Mouse (Mus musculus) adipocyte (in vitro differentiated cells): ENCODE results near the gene Creld2.

ENCODE experiments used
- DNase-seq: peaks from one replicate; pipeline ENCODE4 v3.0.0-alpha.2; 2016; ENCODE audit warnings: low spot score

Gene Creld2

DNA sequence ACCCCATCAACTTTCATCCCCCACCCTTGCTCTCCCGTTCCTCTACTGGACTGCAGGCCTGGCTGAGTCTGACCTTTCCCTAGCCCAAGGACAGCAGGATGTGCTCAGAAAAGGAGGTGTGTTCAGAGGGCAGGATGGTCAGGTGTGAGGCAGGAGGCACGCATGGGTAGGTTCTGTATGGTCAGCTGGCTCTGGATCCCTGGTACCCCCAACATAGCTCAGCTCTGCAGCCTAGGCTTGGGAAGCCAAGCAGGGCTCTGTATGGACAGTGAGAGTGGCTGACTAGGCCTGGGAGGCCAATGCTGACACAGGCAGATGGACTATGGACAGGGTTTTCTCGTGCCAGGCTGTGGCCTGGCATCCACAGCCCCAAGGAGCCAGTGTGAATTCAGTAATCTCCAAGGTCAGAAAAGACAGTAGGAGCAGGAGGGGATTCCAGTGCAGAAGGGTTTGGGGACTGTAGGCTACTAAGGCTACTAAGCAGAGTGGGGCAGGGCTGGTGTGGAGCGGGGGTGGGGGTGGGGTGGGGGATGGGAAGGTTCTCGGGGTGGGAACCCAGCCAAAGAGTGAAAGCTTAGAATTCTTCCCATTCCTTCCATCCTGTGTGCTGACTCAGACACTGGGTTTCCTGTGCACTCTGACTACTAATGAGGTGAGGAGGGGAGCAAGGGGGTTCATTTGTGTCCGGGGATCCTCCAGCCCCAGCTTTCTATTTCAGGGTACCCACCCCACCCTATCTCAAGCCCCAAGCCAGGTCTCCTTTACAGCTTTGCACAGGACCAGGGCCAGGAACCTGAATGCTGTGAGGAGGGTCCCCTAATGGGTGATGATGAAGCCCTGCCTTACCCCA is 34.9 kb downstream of the Creld2 start:
- no peak for DNase-seq

DNA sequence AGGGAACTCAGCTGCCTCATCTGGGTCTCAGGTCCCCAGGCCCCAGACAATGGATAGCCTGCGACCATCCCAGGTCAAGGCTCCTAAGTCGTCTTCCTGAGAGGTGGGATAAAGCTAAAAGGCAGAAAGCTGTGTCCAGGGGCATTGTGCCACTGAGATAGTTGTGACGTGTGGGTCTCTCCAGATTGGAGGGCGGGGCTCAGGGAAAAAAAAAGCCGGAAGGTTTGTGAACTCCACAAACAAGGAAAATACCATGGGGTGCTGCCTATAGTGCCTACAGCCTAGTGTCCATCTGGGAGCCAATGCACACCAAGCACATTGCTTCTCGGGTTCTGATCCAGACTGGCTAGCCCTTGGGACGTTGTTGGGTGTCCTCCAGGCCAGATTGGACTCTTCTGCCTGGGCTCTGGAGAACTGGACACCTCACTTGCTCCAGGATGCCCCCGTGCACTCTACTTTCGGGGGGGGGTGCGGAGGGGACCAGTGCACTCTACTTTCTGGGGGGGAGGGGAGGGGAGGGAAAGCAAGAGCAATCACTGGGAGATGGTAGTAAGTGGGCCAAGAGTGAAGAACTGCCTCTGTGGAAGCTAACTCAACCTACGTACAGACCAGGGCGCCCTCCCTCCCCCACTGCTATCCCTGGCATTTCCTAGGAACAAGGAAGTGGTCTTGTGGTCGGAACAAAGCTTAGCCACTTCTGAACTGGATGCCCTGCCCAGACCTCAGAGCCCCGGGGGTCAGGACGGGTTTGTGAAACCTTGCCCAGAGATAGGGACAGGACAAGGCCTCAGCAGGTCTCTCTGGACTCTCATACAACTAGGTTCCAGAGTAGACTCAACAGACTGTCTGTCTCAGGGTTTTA is 35.8 kb downstream of the Creld2 start:
- DNase-seq, result no peak

DNA sequence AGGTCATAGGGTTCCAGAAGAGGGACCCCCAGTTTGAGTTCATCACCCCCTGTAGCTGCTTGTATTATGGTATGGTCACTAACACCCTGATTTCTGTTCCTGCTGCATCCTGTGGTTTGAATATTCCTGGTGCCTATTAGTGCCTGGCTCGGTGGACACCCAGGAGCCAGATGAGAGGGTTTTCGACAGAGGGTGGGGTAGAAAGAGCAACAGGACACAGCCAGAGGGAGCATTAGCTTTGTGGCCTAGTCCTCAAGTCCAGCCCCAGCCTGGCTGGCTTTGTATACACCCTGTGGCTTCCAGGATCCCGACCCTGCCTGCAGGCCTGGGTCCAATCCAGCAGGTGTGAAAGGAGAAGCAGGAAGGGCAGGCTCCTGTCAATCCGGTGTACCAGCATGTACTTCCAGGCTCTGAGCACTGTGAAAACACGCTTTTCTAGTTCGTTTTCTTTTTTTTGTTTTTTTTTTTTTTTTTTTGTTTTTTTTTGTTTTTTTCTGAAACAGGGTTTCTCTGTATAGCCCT is 36.5 kb downstream of the Creld2 start:
- no peak for DNase-seq

DNA sequence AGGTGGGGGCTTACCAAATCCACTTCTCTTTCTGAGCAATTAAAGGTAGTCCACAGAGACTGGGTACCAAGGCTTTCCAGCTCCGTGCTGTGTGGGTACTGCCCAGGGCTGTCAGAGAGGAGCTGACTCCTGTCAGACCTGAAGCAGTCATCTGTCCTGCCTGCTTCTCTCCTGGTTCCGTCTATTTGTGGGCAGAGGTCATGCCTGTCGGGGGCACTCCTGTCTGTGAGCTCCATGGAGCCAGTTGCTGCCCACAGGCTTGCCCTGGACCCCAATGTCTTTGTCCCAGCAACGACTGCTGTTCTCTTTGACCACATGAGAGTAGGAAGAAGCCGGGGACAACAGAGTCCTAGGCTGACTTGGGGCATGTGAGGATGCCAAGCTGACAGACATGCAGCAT is 37.2 kb downstream of the Creld2 start:
- no peak for DNase-seq

DNA sequence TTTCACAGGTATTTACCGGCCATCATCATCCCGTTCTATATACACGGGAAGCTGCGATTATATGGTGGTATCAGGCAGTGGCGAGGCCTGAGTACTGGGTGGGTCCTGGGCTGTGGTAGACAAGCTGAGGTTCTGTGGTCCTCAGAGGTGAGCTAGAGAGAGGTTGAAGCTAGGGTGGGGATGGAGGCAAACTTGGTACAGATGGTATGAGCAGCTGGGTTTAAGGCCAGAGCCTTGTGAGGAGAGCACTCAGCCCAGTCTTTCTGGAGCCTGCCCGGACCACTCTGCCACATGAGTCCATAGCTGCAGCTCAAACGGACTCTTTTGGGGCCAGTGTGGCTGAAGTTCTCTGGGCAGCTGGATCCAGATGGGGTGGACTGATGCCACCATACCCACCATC is 37.9 kb downstream of the Creld2 start:
- no peak for DNase-seq

DNA sequence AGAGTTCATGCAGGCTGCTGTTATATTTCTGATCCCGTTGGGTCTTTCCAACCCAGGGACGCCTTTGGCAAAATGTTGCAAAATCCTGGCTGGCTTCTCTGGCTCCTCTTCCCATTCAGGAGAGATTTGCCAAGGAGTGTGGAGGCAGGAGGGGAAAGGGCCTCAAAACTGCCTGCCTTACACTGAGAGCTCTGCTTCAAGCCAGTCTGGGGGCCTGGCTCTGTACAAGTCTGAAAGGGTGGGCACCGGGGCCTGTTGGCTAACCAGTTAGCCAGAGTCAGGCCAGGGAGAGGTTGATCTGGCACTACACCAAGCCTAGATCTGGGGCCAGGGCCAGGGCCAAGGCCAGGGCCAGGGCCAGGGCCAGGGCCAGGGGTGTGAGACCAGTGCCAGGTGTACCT is 38.7 kb downstream of the Creld2 start:
- DNase-seq, result peak; percentile 98

DNA sequence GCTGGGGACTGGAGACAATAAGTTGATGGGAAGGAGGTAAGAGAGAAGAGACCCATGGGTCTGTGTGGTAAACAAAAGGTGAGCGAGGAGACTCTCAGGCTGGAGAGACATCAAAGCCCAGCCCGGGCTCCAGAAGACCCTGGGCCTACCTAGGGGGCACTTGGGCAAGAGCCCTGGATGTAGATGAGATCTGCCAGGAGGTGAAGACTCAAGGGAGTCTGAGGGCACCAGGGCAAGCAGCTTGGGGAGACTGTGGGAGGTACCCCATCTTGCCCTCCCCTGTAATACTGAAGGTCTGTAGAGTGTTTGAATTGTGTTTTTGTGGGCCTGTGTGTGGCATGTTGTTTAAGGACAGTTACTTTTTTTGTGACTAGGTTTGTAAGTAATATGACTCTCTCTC is 39.3 kb downstream of the Creld2 start:
- DNase-seq, result no peak

DNA sequence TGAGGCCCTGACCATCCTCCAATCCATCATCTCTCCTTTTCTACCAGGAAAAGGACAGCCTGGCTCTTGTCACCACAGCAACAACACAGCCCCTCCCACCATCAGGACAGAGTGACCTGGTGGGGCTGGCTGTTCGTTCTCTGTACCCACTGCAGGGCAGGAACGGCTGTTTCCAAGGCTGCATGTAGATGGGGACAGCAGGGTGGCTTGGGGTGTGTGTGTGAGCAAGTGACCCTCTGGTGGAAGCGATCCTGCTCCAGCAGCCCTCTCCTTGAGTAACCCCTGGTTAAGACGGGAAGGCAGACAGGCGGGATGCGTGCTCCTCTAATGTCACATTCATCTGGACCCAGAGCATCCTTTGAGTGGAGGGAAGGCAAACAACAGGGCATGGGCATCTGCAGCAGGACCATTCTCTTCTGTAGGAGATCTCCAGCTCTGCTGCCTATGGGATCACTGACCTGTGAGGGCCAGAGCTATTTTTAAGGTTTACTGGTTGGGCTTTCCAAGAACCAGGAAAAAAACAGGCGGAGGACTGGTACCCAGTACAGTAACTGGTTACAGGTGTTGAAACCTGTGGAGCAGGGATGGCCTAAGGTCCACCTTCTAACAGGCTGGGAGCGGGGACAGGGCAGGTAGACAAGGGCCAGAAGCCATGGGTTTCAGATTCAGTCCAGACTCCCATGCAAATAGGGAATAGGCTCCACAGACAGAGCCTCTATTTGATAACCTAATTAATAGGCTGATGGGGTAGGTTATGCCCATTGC is 39.9 kb downstream of the Creld2 start:
- DNase-seq, result no peak

DNA sequence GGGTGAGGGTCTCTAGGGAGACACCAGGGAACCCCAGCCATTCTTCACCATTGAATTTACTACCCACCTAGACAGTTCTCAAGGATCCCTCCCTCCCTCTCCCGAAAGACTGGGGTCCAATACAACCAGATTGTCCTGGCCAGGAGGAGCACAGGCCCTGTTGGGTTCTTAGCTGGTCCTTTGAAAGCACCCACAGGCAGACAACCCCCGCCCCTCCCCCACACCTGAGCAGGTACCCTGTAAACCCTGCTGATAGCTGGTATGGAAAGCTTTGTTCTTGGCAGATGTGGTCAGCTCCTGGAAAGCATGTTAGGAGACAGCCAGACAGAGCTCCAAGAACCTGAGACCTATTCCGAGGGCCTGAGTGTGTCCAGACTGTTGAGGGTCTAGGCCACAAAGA is 41.3 kb downstream of the Creld2 start:
- no peak for DNase-seq

DNA sequence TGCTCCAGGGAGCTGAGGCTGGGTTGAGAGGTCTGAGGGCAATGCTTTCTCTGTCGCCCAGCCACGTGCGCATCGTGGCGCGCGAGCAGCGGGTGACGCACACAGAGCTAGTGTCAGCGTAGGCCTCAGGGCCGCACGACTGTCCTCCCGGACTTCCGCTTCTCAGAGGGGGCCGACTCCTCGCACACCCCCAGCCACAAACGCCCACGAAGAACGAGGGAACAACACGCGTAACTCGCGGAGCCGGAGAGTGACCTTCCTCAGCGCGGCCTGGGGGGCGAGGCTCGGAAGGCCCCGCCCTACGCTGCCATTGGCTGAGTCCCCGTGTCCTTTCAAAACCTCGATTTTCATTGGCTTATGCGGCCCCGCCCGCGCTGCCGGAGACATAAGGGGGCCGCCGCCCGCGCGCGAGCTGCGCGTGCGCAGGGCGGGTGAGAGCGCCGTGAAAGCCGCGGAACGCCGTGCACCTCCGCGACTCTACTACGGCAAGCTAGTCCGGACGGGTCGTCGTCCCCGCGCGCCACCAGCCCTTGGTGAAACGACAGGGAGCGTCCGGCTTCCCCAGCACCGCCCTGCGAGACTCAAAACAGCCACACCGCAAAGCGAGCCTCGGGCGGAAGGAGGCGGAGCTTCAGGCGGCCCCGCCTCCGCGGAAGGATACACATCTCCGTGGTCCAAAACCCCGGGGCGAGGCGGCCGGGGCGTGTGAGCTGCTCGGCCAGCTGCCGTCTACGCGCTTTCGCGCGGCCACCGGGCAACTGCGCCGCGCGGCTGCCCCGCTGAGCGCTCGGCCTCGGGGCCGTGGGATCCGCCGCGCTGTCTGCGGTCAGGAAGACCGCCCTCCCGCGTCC is 42.6 kb downstream of the Creld2 start, which contains the start of gene Pim3:
Gene Pim3 (plus strand): TSS at position 415 of the 851 bp plus-strand sequence.
- DNase-seq, result peak; percentile 96

DNA sequence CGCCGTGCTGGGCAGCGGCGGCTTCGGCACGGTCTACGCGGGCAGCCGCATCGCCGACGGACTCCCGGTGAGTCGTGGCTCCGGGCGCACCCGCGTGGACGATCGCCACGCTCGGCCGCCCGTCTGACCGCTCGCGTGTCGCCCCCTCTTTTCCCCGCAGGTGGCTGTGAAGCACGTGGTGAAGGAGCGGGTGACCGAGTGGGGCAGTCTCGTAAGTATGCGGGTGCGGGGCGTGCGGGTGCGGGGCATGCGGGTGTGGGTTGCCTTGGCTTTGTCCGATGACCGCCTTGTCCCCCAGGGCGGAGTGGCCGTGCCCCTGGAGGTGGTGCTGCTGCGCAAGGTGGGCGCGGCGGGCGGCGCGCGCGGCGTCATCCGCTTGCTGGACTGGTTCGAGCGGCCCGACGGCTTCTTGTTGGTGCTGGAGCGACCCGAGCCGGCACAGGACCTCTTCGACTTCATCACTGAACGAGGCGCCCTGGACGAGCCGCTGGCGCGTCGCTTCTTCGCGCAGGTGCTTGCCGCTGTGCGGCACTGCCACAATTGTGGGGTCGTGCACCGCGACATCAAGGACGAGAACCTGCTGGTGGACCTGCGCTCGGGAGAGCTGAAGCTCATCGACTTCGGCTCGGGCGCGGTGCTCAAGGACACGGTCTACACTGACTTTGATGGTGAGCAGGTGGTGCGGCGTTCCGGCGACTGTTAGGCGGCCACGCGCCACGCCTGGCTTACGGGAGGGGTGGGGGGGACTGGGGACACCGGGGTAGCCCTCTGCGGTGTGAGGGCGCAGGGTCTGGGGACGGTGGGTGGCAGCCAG is 43.6 kb downstream of the Creld2 start:
- no peak for DNase-seq

DNA sequence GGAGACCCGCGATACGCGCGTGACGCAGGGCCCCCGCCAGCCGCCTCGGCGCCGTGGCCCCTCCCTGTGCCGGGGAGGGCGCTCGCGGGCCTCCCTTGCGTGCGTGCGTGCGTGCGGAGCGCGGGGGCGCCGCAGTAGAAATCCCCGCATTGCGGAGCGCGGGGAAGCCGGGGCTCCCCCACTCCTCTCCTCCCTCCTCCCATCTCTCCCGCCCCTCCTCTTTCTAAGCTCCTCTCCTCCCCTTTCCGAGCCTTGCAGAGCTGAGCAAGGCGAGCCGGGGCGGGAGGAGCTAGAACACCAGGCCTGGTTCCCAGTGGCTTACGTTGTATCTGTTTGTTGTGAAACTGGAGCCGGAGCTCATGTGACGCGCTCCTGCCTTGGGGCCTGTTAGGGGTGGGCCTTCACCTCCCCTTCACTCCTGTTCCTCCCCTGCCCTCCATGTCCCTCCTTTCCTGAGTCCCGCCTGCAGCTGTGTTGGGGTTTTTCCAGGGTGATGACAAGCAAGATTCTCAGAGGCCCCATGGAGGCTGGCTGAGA is 44.3 kb downstream of the Creld2 start:
- DNase-seq, result peak; percentile 96

DNA sequence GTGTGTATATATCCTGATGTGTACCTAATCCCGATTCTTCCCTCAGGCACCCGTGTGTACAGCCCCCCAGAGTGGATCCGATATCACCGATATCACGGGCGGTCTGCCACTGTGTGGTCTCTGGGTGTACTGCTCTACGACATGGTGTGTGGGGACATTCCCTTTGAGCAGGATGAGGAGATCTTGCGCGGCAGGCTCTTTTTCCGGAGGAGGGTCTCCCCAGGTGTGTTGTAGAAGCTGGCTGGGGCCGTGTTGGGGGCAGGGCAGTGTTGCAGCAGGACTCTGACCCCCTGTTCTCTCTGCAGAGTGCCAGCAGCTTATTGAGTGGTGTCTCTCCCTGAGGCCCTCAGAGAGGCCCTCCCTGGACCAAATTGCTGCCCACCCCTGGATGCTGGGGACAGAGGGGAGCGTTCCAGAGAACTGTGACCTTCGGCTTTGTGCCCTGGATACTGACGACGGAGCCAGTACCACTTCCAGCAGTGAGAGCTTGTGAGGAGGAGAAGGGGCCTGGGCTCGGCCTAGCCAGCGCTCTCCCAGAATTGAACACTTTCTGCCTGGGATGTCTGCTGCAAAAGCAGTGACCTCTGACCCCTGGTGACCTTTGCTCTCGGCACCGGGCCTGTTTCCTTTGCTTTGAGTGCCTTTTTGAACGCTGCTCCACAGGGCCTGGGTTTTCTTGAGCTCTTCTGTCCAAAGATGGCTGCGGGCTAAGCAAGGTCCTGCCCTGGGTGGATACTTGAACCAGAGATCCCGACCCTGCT is 45.0 kb downstream of the Creld2 start:
- DNase-seq, result peak; percentile 76

DNA sequence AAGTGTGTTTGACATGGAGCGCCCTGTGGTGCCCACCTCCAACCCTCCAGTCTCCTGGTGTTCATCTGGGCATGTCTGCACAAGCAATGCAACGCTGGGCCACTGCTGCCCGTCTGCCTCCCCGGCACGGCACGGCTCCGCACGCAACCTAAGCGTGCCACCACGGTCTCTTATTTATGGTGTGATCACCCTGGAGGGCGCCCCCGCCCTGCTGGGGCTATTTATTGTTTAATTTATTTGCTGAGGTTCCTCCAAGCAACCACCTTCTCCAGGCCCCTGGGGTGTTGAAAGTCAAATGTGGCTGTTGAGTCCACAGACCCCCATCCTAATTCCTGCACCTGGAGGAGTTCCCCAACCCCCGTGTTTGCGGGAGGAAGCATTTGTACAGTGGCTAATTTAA is 45.6 kb downstream of the Creld2 start:
- DNase-seq, result no peak

DNA sequence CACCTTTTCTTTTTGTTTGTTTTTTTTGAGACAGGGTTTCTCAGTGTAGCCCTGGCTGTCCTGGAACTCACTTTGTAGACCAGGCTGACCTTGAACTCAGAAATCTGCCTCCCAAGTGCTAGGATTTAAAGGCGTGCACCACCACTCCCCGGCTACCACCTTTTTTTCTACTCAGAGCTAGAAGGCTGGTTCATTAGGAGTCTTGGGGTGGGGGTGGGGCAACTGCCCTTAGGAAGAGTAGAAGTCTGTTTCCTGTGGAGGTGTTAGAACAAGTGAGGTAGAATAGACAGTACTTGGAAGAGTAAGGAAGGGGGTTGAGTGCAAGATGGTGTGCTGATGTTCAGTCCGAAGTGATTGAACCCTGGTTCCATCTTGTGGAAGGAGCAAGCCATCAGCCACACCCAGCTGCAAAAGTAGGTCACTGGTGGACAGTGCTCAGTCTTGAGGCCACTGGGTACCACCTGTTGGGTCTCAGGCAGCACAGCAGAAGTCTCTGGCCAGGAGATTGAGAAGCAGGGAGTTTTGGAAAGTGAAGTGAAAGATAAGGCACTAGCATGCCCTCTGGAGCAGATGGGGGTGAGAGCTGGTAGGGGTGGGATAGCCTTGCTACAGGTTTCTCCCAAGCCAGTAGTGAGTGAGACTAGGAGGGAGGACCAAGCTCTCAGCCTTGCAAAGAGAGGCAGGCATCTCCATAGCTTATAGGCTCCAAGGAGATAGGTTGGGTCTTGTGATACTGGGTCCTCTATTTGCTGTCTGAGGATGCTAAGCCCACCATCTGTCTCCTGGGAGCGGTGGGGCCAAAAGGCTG is 46.6 kb downstream of the Creld2 start:
- no peak for DNase-seq

DNA sequence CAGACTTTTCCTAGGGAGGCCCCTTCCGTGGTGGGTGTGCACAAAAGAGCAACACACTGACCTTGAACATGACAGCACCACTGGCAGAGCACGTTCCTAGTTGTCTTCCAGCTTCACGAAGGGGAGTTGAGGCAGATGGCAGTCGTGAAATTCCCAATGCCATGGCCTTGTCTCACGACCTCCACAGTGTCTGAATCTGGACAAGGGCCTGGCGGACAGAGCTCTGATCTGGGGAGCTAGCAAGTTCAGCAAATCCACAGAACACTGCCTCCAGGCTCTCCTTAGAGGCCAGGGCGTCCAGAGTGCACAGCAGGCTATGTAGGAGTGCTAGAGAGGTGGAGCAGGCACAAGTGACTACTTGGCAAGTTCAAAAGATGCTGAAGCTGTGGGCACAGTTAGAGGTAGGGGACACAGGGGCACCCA is 47.5 kb downstream of the Creld2 start:
- no peak for DNase-seq

DNA sequence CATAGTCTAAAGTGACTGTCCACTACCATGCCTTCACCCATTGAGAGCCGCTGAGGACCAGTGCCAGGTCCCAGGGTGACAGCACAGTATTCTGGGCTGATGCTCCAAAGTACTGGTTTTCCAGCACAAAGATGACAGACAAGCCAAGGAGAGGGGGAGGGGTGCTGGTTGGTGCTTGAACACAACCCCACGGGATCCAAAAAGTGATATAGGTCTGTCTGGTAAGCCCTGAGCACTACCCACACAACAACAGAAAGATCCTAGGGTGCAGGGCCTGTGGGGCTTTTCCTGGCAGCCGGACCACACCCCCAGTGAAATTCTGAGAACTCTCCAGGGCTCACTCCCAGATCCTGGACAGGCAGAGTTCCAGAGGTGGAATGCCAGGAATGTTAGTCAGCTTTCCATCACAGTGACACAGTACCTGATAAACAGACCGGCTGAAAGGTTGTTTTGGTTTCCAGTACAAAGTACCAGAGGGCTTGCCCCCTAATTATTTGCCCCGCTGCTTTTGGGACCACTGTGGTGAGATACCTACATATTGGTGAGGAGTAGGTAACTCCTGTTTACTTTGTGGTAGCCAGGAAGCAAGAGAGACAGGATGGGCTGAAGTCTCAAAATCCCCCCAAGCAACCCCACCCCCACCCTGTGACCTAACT is 48.0 kb downstream of the Creld2 start:
- peak; percentile 89 for DNase-seq
